Mouse (Mus musculus): ENCODE results near the gene Msn. TPM values are rescaled to one million over a fixed set of nuclear protein-coding genes. Genes with fewer than 3 reads are reported as not detected.
A peak's percentile ranks its signal among the peaks of the same experiment; 100 is the strongest.

Gene Msn
- total RNA-seq (2021), result 10 to 100 TPM; 23.5 to 24.2 TPM

DNA sequence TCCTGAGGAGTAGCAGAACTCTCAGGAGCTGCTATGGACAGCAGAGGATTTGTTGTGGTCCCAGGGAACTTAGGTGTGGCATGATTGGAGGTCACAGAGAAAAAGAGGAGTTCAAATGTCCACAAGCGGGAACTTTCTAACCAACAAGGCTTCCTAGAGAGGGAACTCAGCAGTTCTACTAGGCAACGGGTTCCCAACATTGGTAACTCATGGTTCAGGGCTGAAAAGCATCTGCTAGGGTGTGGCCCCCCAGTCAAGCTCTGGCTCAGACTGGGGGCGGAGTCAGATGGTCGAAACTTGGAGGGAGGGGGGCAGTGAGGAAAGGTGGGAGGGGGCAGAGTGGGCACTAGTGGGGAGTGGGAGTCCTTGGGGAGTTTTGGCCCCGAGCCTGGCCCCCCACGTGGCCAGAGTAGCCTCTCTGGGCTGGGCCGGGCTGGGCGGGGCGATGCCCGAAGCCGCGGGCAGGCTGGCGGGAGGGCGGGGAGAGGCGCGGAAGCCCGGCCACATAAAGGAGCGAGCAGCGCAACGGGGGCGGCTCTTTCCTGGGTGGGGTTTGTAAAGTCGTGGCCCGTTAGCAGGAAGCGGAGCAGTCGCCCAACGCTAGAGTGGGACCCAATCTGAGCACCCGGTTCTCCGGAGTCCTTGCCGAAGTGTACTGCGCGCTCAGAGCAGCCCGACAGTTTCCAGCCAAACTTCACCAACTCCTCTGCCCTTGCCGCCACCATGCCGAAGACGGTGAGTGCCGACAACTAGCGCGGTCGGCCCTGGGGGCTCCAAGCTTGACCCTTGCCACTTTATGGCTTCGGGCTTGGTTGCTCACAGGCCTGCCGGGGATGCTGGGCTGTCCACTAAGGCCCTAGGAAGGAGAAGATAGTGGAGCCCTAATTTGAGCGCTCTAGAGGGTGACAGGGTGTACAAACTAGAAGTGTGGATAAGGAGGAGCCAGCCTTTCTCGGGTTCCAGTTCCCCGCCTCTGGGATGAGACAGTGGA lies at the start of gene Msn:
Gene Msn (plus strand): TSS at position 534 of the 991 bp plus-strand sequence.
- intact Hi-C loops (cut with DNase I), result no loop called here
- peak; percentile 50 for DNase-seq

- intact Hi-C loops (cut with DNase I), result no loop called here
- peak; percentile 13 for DNase-seq
These were observed 43.0 kb upstream of the Msn start for GRCm38 (mm10) chrX:96052798-96053197.

DNA sequence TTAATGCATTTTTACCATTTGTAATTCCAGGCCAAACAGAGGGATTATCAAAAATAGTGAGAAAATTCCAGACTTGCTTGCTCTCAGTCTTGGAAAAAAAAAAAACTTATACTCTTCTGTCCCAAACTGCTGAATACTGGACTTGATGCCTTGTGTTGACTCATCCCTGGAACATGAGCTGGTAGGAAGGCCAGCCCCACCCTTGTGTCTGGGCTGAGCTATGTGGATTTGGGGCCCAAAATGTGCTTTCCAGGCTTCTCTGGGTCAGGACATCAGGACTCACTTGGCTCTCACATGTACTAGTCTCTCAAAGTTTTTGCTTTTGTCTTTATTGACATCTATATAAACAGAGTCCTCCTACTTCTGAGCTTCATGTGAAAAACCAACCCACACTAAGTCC lies 18.1 kb upstream of the Msn start:
- DNase-seq, result no peak
- intact Hi-C loops (cut with DNase I), result no loop called here

GRCm38 (mm10) chrX:96086259-96086658 lies 9.6 kb upstream of the Msn start:
- no peak for DNase-seq
- intact Hi-C loops (cut with DNase I), result no loop called here

- no peak for DNase-seq
- intact Hi-C loops (cut with DNase I), result no loop called here
These were observed 820 bp downstream of the Msn start for GRCm38 (mm10) chrX:96096513-96097210.

- no peak for DNase-seq
- intact Hi-C loops (cut with DNase I), result no loop called here
These were observed 1.7 kb downstream of the Msn start for GRCm38 (mm10) chrX:96097491-96097970.

GRCm38 (mm10) chrX:96099003-96099402 lies 3.2 kb downstream of the Msn start:
- intact Hi-C loops (cut with DNase I), result no loop called here
- no peak for DNase-seq

DNA sequence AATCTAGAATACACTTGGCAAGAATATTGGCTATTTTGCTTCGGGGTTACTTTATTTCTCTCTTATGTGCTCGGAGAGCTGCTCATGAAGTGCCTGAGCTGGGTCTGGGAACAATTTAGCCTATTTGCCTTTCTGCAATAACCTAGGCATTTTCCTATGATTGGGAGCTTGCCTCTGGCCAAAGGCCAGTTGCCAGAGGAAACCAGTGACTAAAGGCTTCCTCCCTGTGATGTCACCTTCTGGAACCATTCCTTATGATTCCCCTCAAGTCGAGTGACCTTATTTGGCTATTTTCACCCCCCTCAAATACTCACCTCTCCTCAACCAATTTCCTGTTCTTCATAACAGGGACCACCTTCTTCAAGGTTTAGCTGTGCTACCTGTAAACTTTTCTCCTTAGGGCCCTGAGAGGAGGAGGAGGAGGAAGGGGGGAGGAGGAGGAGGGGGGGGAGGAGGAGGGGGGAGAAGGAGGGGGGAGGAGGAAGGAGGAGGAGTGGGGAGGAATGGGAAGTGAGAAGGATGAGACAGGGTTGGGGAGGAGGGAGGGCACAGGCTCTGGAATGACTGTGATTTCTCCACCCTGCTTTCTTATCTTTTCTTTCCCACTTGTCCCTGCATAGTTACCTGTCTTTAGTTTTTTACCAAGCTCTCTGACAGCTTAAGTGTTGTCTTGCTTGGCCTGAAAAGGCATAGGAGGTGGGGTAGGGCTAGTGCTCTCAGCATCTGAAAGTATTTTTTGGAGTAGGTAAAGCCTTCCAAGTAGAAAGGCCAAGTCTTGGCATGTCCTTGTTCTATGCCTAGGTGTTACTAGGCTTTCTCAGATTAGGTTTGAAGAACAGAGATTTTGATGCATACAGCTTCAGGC lies 11.8 kb downstream of the Msn start:
- intact Hi-C loops (cut with DNase I), result no loop called here
- no peak for DNase-seq

GRCm38 (mm10) chrX:96113106-96113634 lies 17.3 kb downstream of the Msn start:
- intact Hi-C loops (cut with DNase I), result no loop called here
- no peak for DNase-seq

GRCm38 (mm10) chrX:96115501-96115900 lies 19.7 kb downstream of the Msn start:
- intact Hi-C loops (cut with DNase I), result no loop called here
- DNase-seq, result no peak

DNA sequence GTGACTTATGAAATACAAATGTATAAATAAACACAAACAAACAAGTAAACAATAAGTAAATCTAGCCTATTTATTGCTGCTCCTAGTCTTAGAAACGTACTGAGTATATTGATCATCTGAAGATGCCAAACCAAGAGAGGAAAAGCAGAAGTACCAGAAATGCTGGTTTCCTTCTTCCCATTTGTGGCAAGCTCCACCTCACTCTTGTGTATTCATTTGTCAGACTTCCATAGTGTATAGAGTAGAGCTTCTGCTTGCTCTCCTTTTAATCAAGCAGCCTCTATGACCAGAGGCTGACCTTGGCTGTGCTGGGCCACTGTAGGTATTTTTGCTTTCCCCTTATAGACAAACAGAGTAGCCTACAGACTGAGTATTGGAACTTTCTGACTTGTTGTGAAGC lies 21.5 kb downstream of the Msn start:
- intact Hi-C loops (cut with DNase I), result no loop called here
- DNase-seq, result no peak

GRCm38 (mm10) chrX:96119997-96120396 lies 24.2 kb downstream of the Msn start:
- no peak for DNase-seq
- intact Hi-C loops (cut with DNase I), result no loop called here

DNA sequence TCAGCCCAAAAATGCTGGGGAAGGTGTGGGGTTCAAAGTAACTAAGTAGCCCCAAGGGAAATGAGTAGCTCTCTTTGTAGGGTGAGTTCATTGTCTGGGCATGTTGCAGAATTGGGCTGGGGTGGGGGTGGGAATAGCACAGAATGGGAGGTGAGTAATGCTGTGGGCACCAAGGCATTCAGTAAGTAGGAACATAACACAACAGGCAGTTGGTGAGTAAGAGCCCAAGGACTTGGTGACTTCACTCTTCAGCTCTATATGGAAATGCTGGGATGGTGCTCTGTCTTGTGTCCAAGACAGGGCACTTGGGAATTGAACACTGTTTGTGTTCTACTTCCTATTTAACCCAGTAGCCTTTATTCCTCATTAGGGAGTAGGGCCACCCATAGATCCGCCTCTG lies 26.1 kb downstream of the Msn start:
- intact Hi-C loops (cut with DNase I), result no loop called here
- no peak for DNase-seq

- intact Hi-C loops (cut with DNase I), result no loop called here
- DNase-seq, result no peak
These were observed 31.0 kb downstream of the Msn start for GRCm38 (mm10) chrX:96126803-96127202.

DNA sequence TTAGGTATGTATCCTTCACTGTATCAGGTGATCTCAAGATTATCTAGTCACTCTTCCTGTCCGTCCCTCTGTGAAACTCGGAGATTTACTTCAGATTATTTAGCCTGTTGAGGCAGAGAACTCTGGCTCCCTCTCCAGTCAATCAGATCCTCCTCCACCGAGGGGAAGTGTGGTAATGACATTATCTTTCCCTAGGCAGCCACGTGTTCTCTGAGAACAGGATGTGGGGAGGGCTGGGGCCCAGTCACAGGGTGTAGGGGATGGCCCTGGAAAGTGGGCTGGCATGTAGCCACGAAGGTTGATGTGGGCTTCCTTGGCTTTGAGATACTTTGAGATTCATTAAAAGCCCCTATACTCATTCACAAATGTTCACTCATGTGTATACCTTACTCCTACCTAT lies 34.3 kb downstream of the Msn start:
- intact Hi-C loops (cut with DNase I), result no loop called here
- peak; percentile 2 for DNase-seq

- DNase-seq, result no peak
- intact Hi-C loops (cut with DNase I), result no loop called here
These were observed 34.8 kb downstream of the Msn start for GRCm38 (mm10) chrX:96130663-96131062.

DNA sequence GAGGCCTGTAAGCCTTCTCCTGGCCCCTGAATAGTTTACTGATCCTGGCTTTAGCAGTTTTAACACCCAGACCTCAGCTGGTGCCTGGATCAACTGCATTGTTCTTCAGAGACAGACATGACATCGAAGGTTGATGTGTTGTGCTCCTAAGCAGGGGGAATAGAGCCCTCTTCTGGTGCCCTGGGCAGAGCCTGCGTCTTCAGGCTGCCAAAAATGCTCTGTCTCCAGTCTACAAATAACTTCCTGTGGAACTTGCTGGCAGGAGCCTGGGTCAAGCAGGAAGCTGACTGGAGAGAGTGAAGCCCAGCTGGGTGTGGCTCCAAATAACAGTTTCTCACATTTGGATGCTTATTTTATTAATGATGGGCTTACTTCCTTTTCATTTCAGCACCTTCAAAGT lies 37.4 kb downstream of the Msn start:
- peak; percentile 2 for DNase-seq

GRCm38 (mm10) chrX:96134243-96134661 lies 38.4 kb downstream of the Msn start:
- intact Hi-C loops (cut with DNase I), result no loop called here
- no peak for DNase-seq

More for the DNA sequence above, 37.4 kb downstream of the Msn start:
- intact Hi-C loops (cut with DNase I), result no loop called here

GRCm38 (mm10) chrX:96134840-96135580 lies 39.2 kb downstream of the Msn start:
- intact Hi-C loops (cut with DNase I), result no loop called here

GRCm38 (mm10) chrX:96135581-96135980 lies 39.7 kb downstream of the Msn start:
- intact Hi-C loops (cut with DNase I), result no loop called here
- DNase-seq, result no peak

More at GRCm38 (mm10) chrX:96134840-96135580, 39.2 kb downstream of the Msn start:
- DNase-seq, result no peak
